11 mouse cellular contexts compared by ENCODE assay signal in genomic region chr12:12738631-12739331, GRCm38 (mm10).
DNase-seq lines count a peak whose midpoint lies in the region; ATAC-seq lines count a peak whose summit lies in the region.
"Had no signal": no experiment of that assay in that cellular context is flagged by ENCODE, and none has a peak within 500 bp of the region (broad histone marks: within the 10 kb centered on the region; RNA-seq: fewer than 3 reads in every experiment).

No protein-coding gene starts in this region.

- no peaks in the 10 kb centered on the region for H3K27me3 ChIP-seq in kidney, embryonic 15.5 days
- H3K27me3 ChIP-seq in hindbrain, embryonic 14.5 days (ENCODE audit: control insufficient read depth, insufficient read depth, low read length), result no peaks in the 10 kb centered on the region
- H3K27me3 ChIP-seq: CH12.LX; liver, embryonic 13.5 days had no signal

- H3K9ac ChIP-seq in kidney, embryonic 15.5 days, result no peak overlapping the region
- H3K9ac ChIP-seq in hindbrain, embryonic 14.5 days, result no peak overlapping the region
- H3K9ac ChIP-seq: liver, embryonic 13.5 days had no signal

- peak overlapping the region; percentile 9; the same call in 1 of the 2 replicates for H3K4me2 ChIP-seq in kidney, embryonic 15.5 days
- H3K4me2 ChIP-seq in hindbrain, embryonic 14.5 days (replicated peaks), result no peak overlapping the region
- H3K4me2 ChIP-seq: liver, embryonic 13.5 days had no signal

- H3K4me3 ChIP-seq in kidney, embryonic 15.5 days (replicated peaks), result no peak overlapping the region
- no peak overlapping the region for H3K4me3 ChIP-seq in hindbrain, embryonic 14.5 days (replicated peaks; ENCODE audit: low read length)
- H3K4me3 ChIP-seq: liver, embryonic 13.5 days had no signal

- no peaks in the 10 kb centered on the region for H3K36me3 ChIP-seq in kidney, embryonic 15.5 days
- no peaks in the 10 kb centered on the region for H3K36me3 ChIP-seq in hindbrain, embryonic 14.5 days (replicated peaks; ENCODE audit: control insufficient read depth, insufficient read depth)
- H3K36me3 ChIP-seq: liver, embryonic 13.5 days had no signal

- peaks cover 18% of the 10 kb centered on the region for H3K4me1 ChIP-seq in kidney, embryonic 15.5 days
- peaks cover 7% of the 10 kb centered on the region; the same call in 1 of the 2 replicates for H3K4me1 ChIP-seq in hindbrain, embryonic 14.5 days (replicated peaks; ENCODE audit: control insufficient read depth, insufficient read depth, low read length)
- H3K4me1 ChIP-seq: liver, embryonic 13.5 days had no signal

- no peaks in the 10 kb centered on the region; the same call in 1 of the 2 replicates for H3K9me3 ChIP-seq in kidney, embryonic 15.5 days (replicated peaks)
- no peaks in the 10 kb centered on the region for H3K9me3 ChIP-seq in hindbrain, embryonic 14.5 days (ENCODE audit: control insufficient read depth, low read length)
- H3K9me3 ChIP-seq: liver, embryonic 13.5 days had no signal

- DNase-seq in kidney, postnatal 14 days, result no peak
- peak; percentile 54 for DNase-seq in MN1 (ENCODE audit: low spot score)
- peak; percentile 62 for DNase-seq in embryo, embryonic 11 days
- peak; percentile 69 for DNase-seq in hindbrain, embryonic 14.5 days (ENCODE audit: low spot score)
- no peak for DNase-seq in urinary bladder, adult 2 months (ENCODE audit: low spot score)
- DNase-seq in frontal cortex, postnatal 36 days (ENCODE audit: low spot score in 2 of 2), result no peak
- no peak for DNase-seq in thymus, postnatal 10 days (ENCODE audit: low spot score in 2 of 2)
- DNase-seq: cerebellum, adult 11-12 months; liver, embryonic 13.5 days had no signal

- ATAC-seq in kidney, embryonic 15.5 days (replicated peaks; ENCODE audit: low FRiP score), result peak; percentile 88
- no peak for ATAC-seq in hindbrain, embryonic 14.5 days (ENCODE audit: low FRiP score)

- WGBS in kidney, embryonic 15.5 days, result 9% methylated on average over 12 of the region's 12 CpGs
- 46% methylated on average over 12 of the region's 12 CpGs for WGBS in hindbrain, embryonic 14.5 days

- H3K27ac ChIP-seq in kidney, embryonic 15.5 days, result peak overlapping the region; percentile 64
- H3K27ac ChIP-seq in hindbrain, embryonic 14.5 days, result no peak overlapping the region
- H3K27ac ChIP-seq: liver, embryonic 13.5 days had no signal

Comparison
In these comparisons a context has a peak if more than half of its experiments do, and no peak if none do; other contexts are left out.
1. DNase-seq: peak in MN1 (single experiment), embryo, embryonic 11 days (single experiment) and hindbrain, embryonic 14.5 days (single experiment); none in kidney, postnatal 14 days (single experiment), urinary bladder, adult 2 months (single experiment), frontal cortex, postnatal 36 days (0 of 2) and thymus, postnatal 10 days (0 of 2).